Mouse (Mus musculus): ENCODE data around the gene Itpr2.

- TF ChIP-seq POLR2A (IDR thresholded peaks at IDR 0.05; ENCODE audit: low read depth, low read length) (no peak), CTCF (IDR thresholded peaks at IDR 0.05; ENCODE audit: extremely low read depth, insufficient read depth, insufficient read length, insufficient replicate concordance) (no peak)
These were observed 199.4 kb downstream of the Itpr2 start for GRCm38 (mm10) chr6:146302574-146303130.
